Mouse (Mus musculus) olfactory bulb, adult 2 months (tissue): ENCODE data around the gene Prr11. TPM values are rescaled to one million over a fixed set of nuclear protein-coding genes. Genes with fewer than 3 reads are reported as not detected.

Experiments used
- H3K27ac ChIP-seq: fragments of 200-500 bp; 2 replicates; pipeline ENCODE4 v1.5.1; 2012; ENCODE audit warnings: low read depth, low read length; ENCODE audit not compliant: insufficient read depth
- H3K4me1 ChIP-seq: fragments of 200-500 bp; 2 replicates; pipeline ENCODE4 v1.6.1; 2012; ENCODE audit warnings: low read length; ENCODE audit not compliant: control insufficient read depth, insufficient read depth
- H3K4me3 ChIP-seq: fragments of 200-500 bp; 2 replicates; pipeline ENCODE4 v1.5.1; 2012; ENCODE audit warnings: mild to moderate bottlenecking, low read depth, low read length, moderate library complexity; ENCODE audit not compliant: insufficient read depth
- CTCF ChIP-seq: fragments of 200-500 bp; IDR thresholded peaks from 2 replicates; pipeline ENCODE4 v1.5.1; 2012; ENCODE audit warnings: low read depth, mild to moderate bottlenecking, low read length, moderate library complexity; ENCODE audit not compliant: insufficient read depth
- POLR2A ChIP-seq: fragments of 200-500 bp; IDR thresholded peaks from 2 replicates; pipeline ENCODE4 v1.6.1; 2012; ENCODE audit warnings: mild to moderate bottlenecking, low read depth, low read length, moderate library complexity; ENCODE audit not compliant: insufficient read depth
- WGBS: fragments of 180-500 bp; shearing (Covaris S2); methylation state at CpG from one replicate; pipeline ENCODE4 v1.1.7; 2018; 5-methylcytosine and 5-hydroxymethylcytosine counted together
- polyA plus RNA-seq: library from polyadenylated mRNA; stranded (reverse); fragments of >200 nt; gene quantifications from 2 replicates; pipeline ENCODE4 v1.2.4, GENCODE M21; 2012; ENCODE audit warnings: low replicate concordance; ENCODE audit not compliant: missing spikeins, insufficient read depth, insufficient read length

The Prr11 gene
- not detected in 2 replicates for polyA plus RNA-seq

GRCm38 (mm10) chr11:87108409-87108754, at the start of gene Prr11:
Gene Prr11 (minus strand): TSS chr11:87108708.
- TF ChIP-seq POLR2A (no peak), CTCF (no peak)
- WGBS, result under 1% methylated on average over 14 of the region's 14 CpGs
- H3K4me1 ChIP-seq, result no peaks in the 10 kb centered on the region
- H3K4me3 ChIP-seq, result peak within 1 kb of the TSS; percentile 88
- peak within 1 kb of the TSS; percentile 65 for H3K27ac ChIP-seq

- 94% methylated on average over 2 of the region's 2 CpGs for WGBS
- H3K4me3 ChIP-seq, result no peak overlapping the region
- H3K27ac ChIP-seq, result no peak overlapping the region
- no peaks in the 10 kb centered on the region for H3K4me1 ChIP-seq
- TF ChIP-seq POLR2A, result no peak
- no peak for TF ChIP-seq CTCF
Observed at GRCm38 (mm10) chr11:87158012-87158411, 49.5 kb upstream of the Prr11 start.

- no peak overlapping the region for H3K4me3 ChIP-seq
- H3K27ac ChIP-seq, result no peak overlapping the region
- TF ChIP-seq POLR2A (no peak), CTCF (no peak)
- 84% methylated on average over 4 of the region's 4 CpGs for WGBS
- no peaks in the 10 kb centered on the region for H3K4me1 ChIP-seq
Observed at GRCm38 (mm10) chr11:87136233-87136632, 27.7 kb upstream of the Prr11 start.

GRCm38 (mm10) chr11:87126824-87127816, 18.6 kb upstream of the Prr11 start, which contains the start of gene Trim37:
Gene Trim37 (plus strand): TSS chr11:87127077.
- Histone ChIP-seq H3K4me1 (peaks cover 5% of the 10 kb centered on the region; the same call in 1 of the 2 replicates), H3K4me3 (peak within 1 kb of the TSS; percentile 94), H3K27ac (peak within 1 kb of the TSS; percentile 69)
- peak; percentile 73 for TF ChIP-seq POLR2A
- TF ChIP-seq CTCF, result no peak
- under 1% methylated on average over 103 of the region's 105 CpGs for WGBS

- Histone ChIP-seq H3K4me1 (peaks cover 5% of the 10 kb centered on the region; the same call in 1 of the 2 replicates), H3K4me3 (peak overlapping the region; percentile 94), H3K27ac (peak overlapping the region; percentile 46; the same call in 1 of the 2 replicates)
- 1% methylated on average over 12 of the region's 12 CpGs for WGBS
- TF ChIP-seq CTCF, result no peak
- no peak for TF ChIP-seq POLR2A
Observed at GRCm38 (mm10) chr11:87126281-87126823, 17.8 kb upstream of the Prr11 start.

GRCm38 (mm10) chr11:87125562-87125961, 17.1 kb upstream of the Prr11 start:
- TF ChIP-seq CTCF (no peak), POLR2A (no peak)
- Histone ChIP-seq H3K4me3 (no peak overlapping the region), H3K27ac (no peak overlapping the region), H3K4me1 (peaks cover 5% of the 10 kb centered on the region; the same call in 1 of the 2 replicates)
- 41% methylated on average over 4 of the region's 4 CpGs for WGBS

GRCm38 (mm10) chr11:87121864-87122263, 13.4 kb upstream of the Prr11 start:
- H3K4me1 ChIP-seq, result no peaks in the 10 kb centered on the region

GRCm38 (mm10) chr11:87110172-87110909, 1.8 kb upstream of the Prr11 start:
- WGBS, result 4% methylated on average over 9 of the region's 9 CpGs
- H3K4me3 ChIP-seq, result peak overlapping the region; percentile 88
- H3K27ac ChIP-seq, result no peak overlapping the region
- no peak for TF ChIP-seq POLR2A
- TF ChIP-seq CTCF, result no peak
- no peaks in the 10 kb centered on the region for H3K4me1 ChIP-seq

More at GRCm38 (mm10) chr11:87121864-87122263, 13.4 kb upstream of the Prr11 start:
- no peak for TF ChIP-seq CTCF
- TF ChIP-seq POLR2A, result no peak
- WGBS, result 52% methylated on average over 8 of the region's 8 CpGs
- Histone ChIP-seq H3K27ac (no peak overlapping the region), H3K4me3 (no peak overlapping the region)
